ENCODE assay signal across 24 mouse cellular contexts in genomic region chr13:58934576-58935110, GRCm38 (mm10).
DNase-seq lines count a peak whose midpoint lies in the region; ATAC-seq lines count a peak whose summit lies in the region.
"Had no signal": no experiment of that assay in that cellular context is flagged by ENCODE, and none has a peak within 500 bp of the region (broad histone marks: within the 10 kb centered on the region; RNA-seq: fewer than 3 reads in every experiment).

No protein-coding gene starts in this region.

- DNase-seq in cerebellum, adult 11-12 months, result peak; percentile 59
- no peak for DNase-seq in cerebellum, postnatal 4 days (ENCODE audit: low spot score in 2 of 2)
- peak; percentile 41 for DNase-seq in right cerebral cortex, adult 18-20 months
- DNase-seq in right cerebral cortex, postnatal 10 days (ENCODE audit: low spot score in 2 of 2), result no peak
- DNase-seq in ovary, postnatal 14 days (ENCODE audit: low spot score), result no peak
- DNase-seq: adrenal gland, adult 8-10 months; gastrocnemius, adult 2 months; heart, postnatal 4 days; kidney, adult 9 months; kidney, postnatal 14 days; layer of hippocampus, postnatal 36 days; liver, embryonic 13.5 days; lung, adult 2 months; retina, postnatal 1 day; right cerebral cortex, postnatal 4 days; thymus, adult 18-20 months; thymus, postnatal 36 days had no signal

- no peaks in the 10 kb centered on the region for H3K27me3 ChIP-seq in hindbrain, embryonic 13.5 days
- H3K27me3 ChIP-seq in hindbrain, embryonic 12.5 days, result no peaks in the 10 kb centered on the region
- H3K27me3 ChIP-seq: liver, embryonic 13.5 days; megakaryocyte, embryonic 14.5 days had no signal

- H3K4me3 ChIP-seq in hindbrain, embryonic 13.5 days, result no peak overlapping the region
- no peak overlapping the region for H3K4me3 ChIP-seq in hindbrain, embryonic 12.5 days
- H3K4me3 ChIP-seq: gastrocnemius, adult 2 months; heart, embryonic 10.5 days; liver, embryonic 13.5 days; megakaryocyte, embryonic 14.5 days had no signal

- ATAC-seq in hindbrain, embryonic 13.5 days (ENCODE audit: low FRiP score), result no peak
- ATAC-seq in hindbrain, embryonic 12.5 days (ENCODE audit: low FRiP score), result no peak
- ATAC-seq: activated CD4-positive, CD25-positive, alpha-beta regulatory T cell, adult 4 months; intestine, embryonic 16.5 days had no signal

- H3K9ac ChIP-seq in hindbrain, embryonic 13.5 days, result no peak overlapping the region
- no peak overlapping the region for H3K9ac ChIP-seq in hindbrain, embryonic 12.5 days
- H3K9ac ChIP-seq: liver, embryonic 13.5 days had no signal

- H3K9me3 ChIP-seq in hindbrain, embryonic 13.5 days, result no peaks in the 10 kb centered on the region
- no peaks in the 10 kb centered on the region for H3K9me3 ChIP-seq in hindbrain, embryonic 12.5 days (replicated peaks)
- H3K9me3 ChIP-seq: heart, embryonic 10.5 days; liver, embryonic 13.5 days had no signal

- H3K27ac ChIP-seq in hindbrain, embryonic 13.5 days, result 0 out of 2 replicates have a peak overlapping the region, but pooled peaks have one; percentile 41
- no peak overlapping the region for H3K27ac ChIP-seq in hindbrain, embryonic 12.5 days
- H3K27ac ChIP-seq: gastrocnemius, adult 2 months; heart, embryonic 10.5 days; hindbrain, postnatal 0 days; liver, embryonic 13.5 days had no signal

- H3K4me1 ChIP-seq in hindbrain, embryonic 13.5 days (replicated peaks), result peaks cover 36% of the 10 kb centered on the region
- H3K4me1 ChIP-seq in hindbrain, embryonic 12.5 days, result peaks cover 28% of the 10 kb centered on the region
- H3K4me1 ChIP-seq: liver, embryonic 13.5 days; megakaryocyte, embryonic 14.5 days had no signal

- no peaks in the 10 kb centered on the region for H3K36me3 ChIP-seq in hindbrain, embryonic 13.5 days
- H3K36me3 ChIP-seq in hindbrain, embryonic 12.5 days, result no peaks in the 10 kb centered on the region
- H3K36me3 ChIP-seq: heart, embryonic 10.5 days; liver, embryonic 13.5 days had no signal

- 81% methylated on average over 3 of the region's 3 CpGs for WGBS in hindbrain, embryonic 13.5 days
- WGBS in hindbrain, embryonic 12.5 days, result 91% methylated on average over 3 of the region's 3 CpGs

- H3K4me2 ChIP-seq in hindbrain, embryonic 13.5 days, result no peak overlapping the region
- H3K4me2 ChIP-seq in hindbrain, embryonic 12.5 days (replicated peaks), result no peak overlapping the region
- H3K4me2 ChIP-seq: liver, embryonic 13.5 days had no signal

Comparison
In these comparisons a context has a peak if more than half of its experiments do, and no peak if none do; other contexts are left out.
1. DNase-seq: peak in cerebellum, adult 11-12 months (single experiment) and right cerebral cortex, adult 18-20 months (single experiment); none in cerebellum, postnatal 4 days (0 of 2), right cerebral cortex, postnatal 10 days (0 of 2) and ovary, postnatal 14 days (single experiment).